Mouse (Mus musculus): ENCODE results near the gene Cwc27. TPM values are rescaled to one million over a fixed set of nuclear protein-coding genes. Genes with fewer than 3 reads are reported as not detected.

The Cwc27 gene
- total and polyA plus RNA-seq, 2 experiments from 2014 or later, result 17.9 to 23.4 TPM

GRCm38 (mm10) chr13:104627169-104627909 is 189.6 kb downstream of the Cwc27 start:
- WGBS, result 82% methylated on average over 11 of the region's 11 CpGs
- Histone ChIP-seq H3K9ac (replicated peaks; ENCODE audit: low read length, poor library complexity, severe bottlenecking) (no peak overlapping the region), H3K4me1 (ENCODE audit: insufficient read depth, low read length) (no peaks in the 10 kb centered on the region), H3K27ac (ENCODE audit: low read depth, low read length) (no peak overlapping the region), H3K4me2 (ENCODE audit: low read depth, low read length, poor library complexity, severe bottlenecking) (no peak overlapping the region), H3K27me3 (ENCODE audit: insufficient read depth, low read length) (no peaks in the 10 kb centered on the region), H3K36me3 (ENCODE audit: insufficient read depth, low read length) (0 out of 2 replicates have a peak, but pooled peaks cover 5% of the 10 kb centered on the region), H3K4me3 (ENCODE audit: low read depth, low read length) (no peak overlapping the region), H3K9me3 (ENCODE audit: low read length) (no peaks in the 10 kb centered on the region)
- DNase-seq (ENCODE audit: low spot score) (no peak), ATAC-seq (ENCODE audit: low FRiP score) (no peak)
- TF ChIP-seq CTCF (IDR thresholded peaks at IDR 0.05), result no peak

- no peak overlapping the region for H3K4me3 ChIP-seq (ENCODE audit: low read depth, low read length)
Observed at GRCm38 (mm10) chr13:104623130-104623891, 193.6 kb downstream of the Cwc27 start.

DNA sequence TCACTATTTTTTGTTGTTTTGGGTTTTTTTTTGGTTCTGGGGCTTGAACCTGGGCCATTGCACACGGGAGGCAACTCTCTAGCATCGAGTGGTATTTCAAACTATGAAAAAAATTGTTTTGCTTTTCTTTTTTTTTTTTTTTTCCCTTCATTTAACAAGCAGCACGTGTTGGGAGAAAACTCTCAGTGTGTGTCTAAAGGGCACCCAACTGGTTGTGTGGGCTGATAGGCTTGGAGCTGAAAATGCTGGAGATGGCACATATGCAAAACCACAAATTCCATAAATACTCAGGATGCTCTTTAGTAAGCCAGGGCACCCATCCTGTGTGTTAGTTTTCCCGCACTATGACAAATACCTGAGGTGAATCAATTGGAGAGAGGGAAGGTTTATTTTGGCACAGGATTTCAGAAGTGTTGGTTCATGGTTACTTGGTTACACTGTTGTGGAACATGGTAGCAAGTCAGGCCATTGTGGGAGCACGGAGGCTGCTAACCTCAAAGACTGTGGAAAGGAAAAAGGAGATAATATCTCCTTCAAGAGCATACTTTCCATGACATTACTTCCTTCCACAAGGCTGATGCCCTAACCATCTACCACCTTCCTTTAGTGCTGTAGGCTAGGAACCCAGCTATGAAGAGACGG is 194.7 kb downstream of the Cwc27 start:
- Histone ChIP-seq H3K4me3 (ENCODE audit: low read depth, low read length) (no peak overlapping the region), H3K9ac (replicated peaks; ENCODE audit: low read length, poor library complexity, severe bottlenecking) (no peak overlapping the region), H3K27ac (ENCODE audit: low read depth, low read length) (no peak overlapping the region), H3K27me3 (ENCODE audit: insufficient read depth, low read length) (no peaks in the 10 kb centered on the region), H3K4me2 (ENCODE audit: low read depth, low read length, poor library complexity, severe bottlenecking) (no peak overlapping the region), H3K4me1 (ENCODE audit: insufficient read depth, low read length) (no peaks in the 10 kb centered on the region), H3K9me3 (ENCODE audit: low read length) (no peaks in the 10 kb centered on the region), H3K36me3 (ENCODE audit: insufficient read depth, low read length) (no peaks in the 10 kb centered on the region)
- ATAC-seq (ENCODE audit: low FRiP score) (no peak), DNase-seq (ENCODE audit: low spot score) (no peak)
- 94% methylated on average over 6 of the region's 6 CpGs for WGBS
- no peak for TF ChIP-seq CTCF (IDR thresholded peaks at IDR 0.05)

More at GRCm38 (mm10) chr13:104623130-104623891, 193.6 kb downstream of the Cwc27 start:
- H3K27ac ChIP-seq (ENCODE audit: low read depth, low read length), result no peak overlapping the region
- no peaks in the 10 kb centered on the region for H3K9me3 ChIP-seq (ENCODE audit: low read length)
- no peak for DNase-seq (ENCODE audit: low spot score)
- H3K4me2 ChIP-seq (ENCODE audit: low read depth, low read length, poor library complexity, severe bottlenecking), result no peak overlapping the region
- TF ChIP-seq CTCF (IDR thresholded peaks at IDR 0.05), result no peak
- no peak overlapping the region for H3K9ac ChIP-seq (replicated peaks; ENCODE audit: low read length, poor library complexity, severe bottlenecking)
- no peaks in the 10 kb centered on the region for H3K4me1 ChIP-seq (ENCODE audit: insufficient read depth, low read length)
- no peak for ATAC-seq (ENCODE audit: low FRiP score)
- 77% methylated on average over 12 of the region's 12 CpGs for WGBS
- no peaks in the 10 kb centered on the region for H3K27me3 ChIP-seq (ENCODE audit: insufficient read depth, low read length)
- H3K36me3 ChIP-seq (ENCODE audit: insufficient read depth, low read length), result no peaks in the 10 kb centered on the region

DNA sequence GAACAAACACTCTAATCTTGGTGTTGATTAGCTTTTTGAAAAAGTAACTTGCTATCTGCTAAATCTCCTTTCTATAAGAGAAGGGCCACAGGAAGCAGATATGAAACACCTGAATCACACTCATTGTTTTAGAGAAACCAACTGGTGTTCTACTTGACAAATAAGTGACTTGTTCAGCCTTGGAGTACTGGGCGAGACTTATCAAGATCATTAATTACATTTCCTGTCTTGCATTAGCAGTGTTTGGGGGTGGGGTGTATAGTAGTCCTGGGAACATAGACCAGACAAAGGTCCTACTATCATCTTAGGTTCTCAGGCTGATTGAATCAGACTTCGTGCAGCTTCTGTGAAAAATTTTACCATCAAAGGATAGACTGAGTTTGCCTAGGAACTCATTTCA is 196.5 kb downstream of the Cwc27 start:
- no peak for TF ChIP-seq CTCF (IDR thresholded peaks at IDR 0.05)
- no peak overlapping the region for H3K27ac ChIP-seq (ENCODE audit: low read depth, low read length)
- no peak overlapping the region for H3K9ac ChIP-seq (replicated peaks; ENCODE audit: low read length, poor library complexity, severe bottlenecking)
- H3K27me3 ChIP-seq (ENCODE audit: insufficient read depth, low read length), result no peaks in the 10 kb centered on the region
- no peaks in the 10 kb centered on the region for H3K9me3 ChIP-seq (ENCODE audit: low read length)
- ATAC-seq (ENCODE audit: low FRiP score), result no peak
- H3K4me1 ChIP-seq (ENCODE audit: insufficient read depth, low read length), result no peaks in the 10 kb centered on the region
- DNase-seq (ENCODE audit: low spot score), result no peak
- H3K4me2 ChIP-seq (ENCODE audit: low read depth, low read length, poor library complexity, severe bottlenecking), result no peak overlapping the region
- 84% methylated on average over 2 of the region's 2 CpGs for WGBS
- H3K4me3 ChIP-seq (ENCODE audit: low read depth, low read length), result no peak overlapping the region
- no peaks in the 10 kb centered on the region for H3K36me3 ChIP-seq (ENCODE audit: insufficient read depth, low read length)

- ATAC-seq (ENCODE audit: low FRiP score) (no peak), DNase-seq (ENCODE audit: low spot score) (no peak)
- Histone ChIP-seq H3K4me3 (ENCODE audit: low read depth, low read length) (no peak overlapping the region), H3K36me3 (ENCODE audit: insufficient read depth, low read length) (no peaks in the 10 kb centered on the region), H3K27ac (ENCODE audit: low read depth, low read length) (no peak overlapping the region), H3K9me3 (ENCODE audit: low read length) (no peaks in the 10 kb centered on the region), H3K4me1 (ENCODE audit: insufficient read depth, low read length) (no peaks in the 10 kb centered on the region), H3K27me3 (ENCODE audit: insufficient read depth, low read length) (no peaks in the 10 kb centered on the region), H3K9ac (replicated peaks; ENCODE audit: low read length, poor library complexity, severe bottlenecking) (no peak overlapping the region), H3K4me2 (ENCODE audit: low read depth, low read length, poor library complexity, severe bottlenecking) (no peak overlapping the region)
- TF ChIP-seq CTCF (IDR thresholded peaks at IDR 0.05), result no peak
- WGBS, result 90% methylated on average over 7 of the region's 7 CpGs
Observed at GRCm38 (mm10) chr13:104619503-104620288, 197.2 kb downstream of the Cwc27 start.

Data from midbrain, postnatal 0 days (tissue).